Mouse (Mus musculus): ENCODE measurements at regions not wholly inside any gene's neighbourhood (a gene's known extent, or its start where the extent isn't known, plus 50 kb on each side); places are given as distances from the start of the nearest gene placed in this dataset.

DNA sequence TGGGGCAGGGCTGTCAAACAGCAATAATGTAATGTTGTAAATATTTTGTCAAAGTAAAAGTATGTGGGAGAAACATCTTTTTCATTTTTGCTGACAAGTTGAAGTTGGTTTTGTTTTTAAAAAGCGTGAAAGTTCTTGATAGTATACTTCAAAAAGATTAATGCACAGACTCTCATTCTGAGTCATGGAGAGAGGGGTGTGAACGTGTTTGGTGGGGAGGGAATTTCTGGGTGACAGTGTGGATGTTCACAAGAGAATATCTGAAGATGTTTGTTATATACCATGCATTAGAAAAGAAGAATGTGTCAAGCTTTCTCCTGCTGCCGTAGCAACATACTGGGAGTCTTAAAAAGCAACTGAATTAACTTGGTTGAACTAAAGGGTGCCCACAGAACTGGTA, 57.0 kb downstream of the Rps29 start:
- H3K9me3 ChIP-seq: no peaks in the 10 kb centered on the region
- no peaks in the 10 kb centered on the region for H3K4me1 ChIP-seq
- no peak for ATAC-seq (ENCODE audit: insufficient number of reproducible peaks, insufficient read depth, low FRiP score, low TSS enrichment, low read depth)
- WGBS: 67% methylated on average over 3 of the region's 3 CpGs
- H3K27ac ChIP-seq: no peak overlapping the region
- no peaks in the 10 kb centered on the region for H3K27me3 ChIP-seq
- H3K4me2 ChIP-seq: no peak overlapping the region
- H3K4me3 ChIP-seq: no peak overlapping the region
- H3K9ac ChIP-seq: no peak overlapping the region
- H3K36me3 ChIP-seq: no peaks in the 10 kb centered on the region

DNA sequence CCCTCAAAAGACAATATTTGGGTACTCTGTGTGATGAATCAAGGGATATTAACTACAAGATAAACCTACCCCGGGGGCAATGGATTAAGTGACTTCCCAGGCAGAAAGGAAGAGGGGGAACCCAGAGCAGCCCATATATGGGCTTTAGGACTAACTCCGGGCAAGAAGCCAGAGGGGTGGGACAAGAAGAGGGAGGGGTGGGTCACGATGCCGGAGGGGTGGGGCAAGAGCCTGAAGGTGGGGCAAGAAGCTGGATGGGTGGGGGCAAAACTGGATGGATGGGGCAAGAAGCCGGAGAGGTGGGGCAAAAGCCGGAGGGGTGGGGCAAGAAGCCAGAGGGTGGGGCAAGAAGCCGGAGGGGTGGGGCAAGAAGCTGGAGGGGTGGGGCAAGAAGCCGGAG, 64.1 kb downstream of the Rps29 start:
- H3K4me2 ChIP-seq: no peak overlapping the region
- H3K4me1 ChIP-seq: no peaks in the 10 kb centered on the region
- H3K27me3 ChIP-seq: no peaks in the 10 kb centered on the region
- no peaks in the 10 kb centered on the region for H3K36me3 ChIP-seq
- H3K27ac ChIP-seq: no peak overlapping the region
- ATAC-seq (ENCODE audit: insufficient number of reproducible peaks, insufficient read depth, low FRiP score, low TSS enrichment, low read depth): no peak
- no peaks in the 10 kb centered on the region for H3K9me3 ChIP-seq
- H3K9ac ChIP-seq: no peak overlapping the region
- WGBS: 87% methylated on average over 8 of the region's 8 CpGs
- no peak overlapping the region for H3K4me3 ChIP-seq

DNA sequence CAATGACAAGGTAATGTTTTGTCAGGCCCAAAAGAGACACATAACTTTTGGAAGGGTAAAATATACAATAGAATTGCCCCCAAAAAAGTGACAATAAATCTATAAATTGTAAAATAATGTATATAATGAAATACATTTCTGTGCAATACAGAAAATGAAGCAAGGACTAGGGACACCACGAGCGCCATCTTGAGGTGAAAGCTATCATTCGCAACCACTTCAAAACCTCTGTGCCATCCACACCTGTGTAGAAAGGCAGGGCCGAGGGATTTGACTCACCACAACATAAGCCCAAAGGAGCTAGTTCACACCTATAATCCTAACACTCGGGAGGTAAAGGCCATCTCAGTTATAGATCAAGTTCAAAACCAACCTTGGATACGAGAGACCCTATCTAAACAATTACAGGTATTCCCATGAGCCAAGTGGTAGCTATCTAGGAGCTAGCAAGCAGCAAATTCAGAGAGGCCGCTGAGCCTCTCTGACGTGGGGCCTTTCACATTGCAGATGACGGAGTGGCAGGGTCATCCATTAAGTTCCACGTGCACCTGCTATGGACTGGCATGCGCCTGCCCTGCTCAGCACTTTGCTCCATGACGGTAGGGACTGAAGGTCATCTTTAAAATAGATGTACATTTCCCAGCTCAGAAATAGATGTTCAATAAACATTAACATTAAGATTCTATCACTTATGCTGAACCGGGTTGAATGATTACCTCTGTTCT, 65.8 kb downstream of the Rps29 start:
- no peak overlapping the region for H3K27ac ChIP-seq
- 65% methylated on average over 13 of the region's 13 CpGs for WGBS
- no peaks in the 10 kb centered on the region for H3K27me3 ChIP-seq
- no peaks in the 10 kb centered on the region for H3K4me1 ChIP-seq
- no peak overlapping the region for H3K4me3 ChIP-seq
- H3K9me3 ChIP-seq: no peaks in the 10 kb centered on the region
- H3K4me2 ChIP-seq: no peak overlapping the region
- ATAC-seq (ENCODE audit: insufficient number of reproducible peaks, insufficient read depth, low FRiP score, low TSS enrichment, low read depth): no peak
- no peak overlapping the region for H3K9ac ChIP-seq
- no peaks in the 10 kb centered on the region for H3K36me3 ChIP-seq

DNA sequence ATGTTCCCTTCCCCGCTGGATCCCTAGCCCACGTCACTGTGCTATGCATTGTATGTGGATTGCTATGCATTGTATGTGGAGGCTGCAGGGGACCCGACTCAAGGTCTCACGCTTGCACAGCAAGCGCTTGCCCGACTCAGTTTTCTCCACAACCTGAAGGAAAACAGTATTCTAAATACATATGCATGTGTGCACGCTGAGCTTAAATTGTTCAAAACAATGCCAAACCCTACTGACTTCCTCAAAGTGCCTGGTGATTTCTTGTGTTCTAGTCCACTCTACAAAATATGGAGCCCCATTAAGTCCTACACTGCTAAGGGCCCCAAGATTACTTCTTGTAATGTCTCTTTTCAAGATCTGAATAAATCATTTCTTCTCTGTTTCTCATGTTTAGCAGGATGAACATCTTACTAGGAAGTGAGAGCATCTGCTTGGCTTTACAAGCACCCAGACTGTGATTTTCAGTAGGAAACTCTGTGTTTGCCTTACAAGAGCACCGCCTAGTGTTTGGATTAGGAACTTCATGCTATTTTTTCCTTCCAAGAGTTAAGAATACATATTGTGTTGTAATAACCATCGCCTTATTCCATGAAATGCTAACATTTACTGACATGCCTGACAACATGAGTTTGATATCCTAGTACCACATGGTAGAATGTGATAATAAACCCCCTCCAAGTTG, 70.9 kb downstream of the Rps29 start:
- no peaks in the 10 kb centered on the region for H3K9me3 ChIP-seq
- no peak for ATAC-seq (ENCODE audit: insufficient number of reproducible peaks, insufficient read depth, low FRiP score, low TSS enrichment, low read depth)
- H3K4me3 ChIP-seq: no peak overlapping the region
- H3K36me3 ChIP-seq: no peaks in the 10 kb centered on the region
- H3K4me1 ChIP-seq: peaks cover 23% of the 10 kb centered on the region
- H3K27me3 ChIP-seq: no peaks in the 10 kb centered on the region
- H3K4me2 ChIP-seq: peak overlapping the region; percentile 7; the same call in 1 of the 2 replicates
- no peak overlapping the region for H3K9ac ChIP-seq
- no peak overlapping the region for H3K27ac ChIP-seq
- 68% methylated on average over 9 of the region's 9 CpGs for WGBS

DNA sequence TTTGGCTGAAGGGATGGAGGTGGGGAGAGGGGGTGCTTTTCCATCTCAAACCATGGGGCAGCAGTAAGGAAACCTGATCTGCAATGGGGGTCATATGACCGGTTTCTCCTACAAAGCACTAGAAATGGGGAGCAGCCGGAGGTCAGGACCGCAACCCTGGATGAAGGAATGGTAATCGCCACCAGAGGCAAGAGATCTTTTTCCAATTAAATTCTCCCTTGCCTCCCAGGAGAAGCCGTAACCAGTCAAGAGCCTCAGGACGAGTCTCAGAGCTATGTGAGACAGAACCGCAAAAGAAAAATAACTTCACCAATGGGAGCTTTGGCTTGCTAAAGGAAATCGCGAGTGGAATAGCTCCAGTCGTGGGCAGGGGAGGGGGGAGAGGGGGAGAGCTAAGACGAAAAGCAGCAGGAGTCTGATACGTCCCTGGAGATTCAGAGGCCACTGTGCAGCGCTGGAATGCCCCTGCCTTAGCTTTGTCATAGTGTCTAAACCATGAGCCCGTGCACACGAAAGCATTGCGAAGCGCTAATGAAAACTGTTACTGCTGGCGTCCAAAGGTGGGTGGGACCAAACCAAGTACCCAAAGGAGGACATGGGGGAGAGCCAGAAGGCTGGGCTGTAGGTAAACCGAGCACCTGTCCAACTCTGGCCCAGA, 73.3 kb downstream of the Rps29 start:
- no peaks in the 10 kb centered on the region for H3K9me3 ChIP-seq
- peak overlapping the region; percentile 61 for H3K4me2 ChIP-seq
- H3K4me1 ChIP-seq: peaks cover 29% of the 10 kb centered on the region
- no peaks in the 10 kb centered on the region for H3K36me3 ChIP-seq
- peak overlapping the region; percentile 28; the same call in 1 of the 2 replicates for H3K9ac ChIP-seq
- peak; percentile 52; the same call in 1 of the 2 replicates for ATAC-seq (ENCODE audit: insufficient number of reproducible peaks, insufficient read depth, low FRiP score, low TSS enrichment, low read depth)
- no peak overlapping the region; the same call in 1 of the 2 replicates for H3K27ac ChIP-seq
- H3K27me3 ChIP-seq: no peaks in the 10 kb centered on the region
- peak overlapping the region; percentile 26 for H3K4me3 ChIP-seq
- WGBS: 10% methylated on average over 19 of the region's 19 CpGs

DNA sequence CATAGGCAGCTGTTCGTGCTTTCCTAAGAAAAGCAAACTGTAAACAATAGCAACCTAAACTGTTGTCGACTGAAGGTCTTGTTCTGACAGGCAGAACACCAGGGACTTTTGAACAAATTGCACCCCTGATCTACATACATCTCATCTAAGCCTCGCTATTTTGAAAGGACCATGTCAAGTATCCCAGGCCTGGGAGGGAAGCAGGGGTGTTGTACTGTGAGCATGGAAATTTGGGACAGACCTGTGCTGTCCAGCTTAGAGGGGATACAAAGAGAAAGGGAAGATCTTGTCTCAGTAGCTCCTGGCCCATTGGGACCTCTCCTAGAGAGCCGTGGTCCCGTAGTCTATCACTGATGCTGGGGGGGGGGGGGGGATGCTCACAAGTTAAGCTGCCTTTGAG, 74.3 kb downstream of the Rps29 start:
- Histone ChIP-seq H3K27me3 (no peaks in the 10 kb centered on the region), H3K4me3 (no peak overlapping the region), H3K4me2 (peak overlapping the region; percentile 61), H3K4me1 (peaks cover 29% of the 10 kb centered on the region), H3K36me3 (no peaks in the 10 kb centered on the region), H3K9me3 (no peaks in the 10 kb centered on the region), H3K9ac (no peak overlapping the region), H3K27ac (peak overlapping the region; percentile 55; the same call in 1 of the 2 replicates)
- WGBS: 34% methylated on average over 5 of the region's 5 CpGs
- no peak for ATAC-seq (ENCODE audit: insufficient number of reproducible peaks, insufficient read depth, low FRiP score, low TSS enrichment, low read depth)

DNA sequence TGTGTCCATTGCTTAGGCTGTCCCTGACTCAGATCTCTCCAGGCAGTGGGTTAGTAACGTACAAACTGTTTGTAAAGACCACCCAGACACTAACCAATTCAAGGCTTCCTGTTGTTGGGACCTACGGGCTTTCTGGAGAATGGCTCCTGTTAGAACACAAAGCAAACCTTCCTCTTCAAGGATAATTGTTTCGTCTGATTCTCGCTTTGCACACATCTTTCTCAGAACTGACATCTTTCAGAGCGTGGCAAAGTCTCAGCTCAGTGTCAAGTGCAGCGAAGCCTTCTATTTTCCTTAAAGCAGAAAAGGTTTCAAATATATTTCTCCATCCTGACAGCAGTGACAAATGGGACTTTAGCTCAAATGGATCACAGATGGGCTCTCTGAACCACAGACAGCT, 76.9 kb downstream of the Rps29 start:
- no peak for ATAC-seq (ENCODE audit: insufficient number of reproducible peaks, insufficient read depth, low FRiP score, low TSS enrichment, low read depth)
- H3K36me3 ChIP-seq: no peaks in the 10 kb centered on the region
- WGBS: 11% methylated on average over 6 of the region's 6 CpGs
- H3K27me3 ChIP-seq: no peaks in the 10 kb centered on the region
- H3K4me2 ChIP-seq: peak overlapping the region; percentile 16; the same call in 1 of the 2 replicates
- H3K9me3 ChIP-seq: no peaks in the 10 kb centered on the region
- no peak overlapping the region for H3K4me3 ChIP-seq
- peaks cover 31% of the 10 kb centered on the region for H3K4me1 ChIP-seq
- H3K27ac ChIP-seq: no peak overlapping the region
- H3K9ac ChIP-seq: no peak overlapping the region

DNA sequence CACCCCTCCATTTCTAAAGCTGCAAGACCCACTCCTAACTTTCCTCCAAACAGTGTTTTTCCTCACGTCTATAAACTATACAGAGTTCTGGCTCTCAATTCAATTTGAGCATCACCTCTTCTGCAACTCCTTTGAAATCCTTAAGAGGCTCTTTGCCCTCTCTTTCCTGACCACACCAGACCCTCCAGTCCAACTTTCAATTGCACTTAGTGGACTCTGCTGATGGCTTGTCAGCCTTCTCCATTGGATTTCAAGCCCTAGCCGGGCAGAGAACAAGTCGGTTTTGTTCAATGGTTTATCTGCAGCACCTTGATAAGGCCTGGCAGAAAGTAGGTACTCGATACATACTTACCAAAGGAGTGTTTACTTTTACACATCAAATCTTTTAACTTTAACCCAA, 119.4 kb downstream of the Rps29 start:
- no peak overlapping the region for H3K27ac ChIP-seq
- H3K36me3 ChIP-seq: no peaks in the 10 kb centered on the region
- H3K4me3 ChIP-seq: no peak overlapping the region
- H3K4me1 ChIP-seq: no peaks in the 10 kb centered on the region
- H3K9me3 ChIP-seq: peaks cover 3% of the 10 kb centered on the region; the same call in 1 of the 2 replicates
- WGBS: 77% methylated on average over 4 of the region's 4 CpGs
- no peaks in the 10 kb centered on the region for H3K27me3 ChIP-seq
- H3K9ac ChIP-seq: no peak overlapping the region
- H3K4me2 ChIP-seq: no peak overlapping the region
- no peak for ATAC-seq (ENCODE audit: insufficient number of reproducible peaks, insufficient read depth, low FRiP score, low TSS enrichment, low read depth)

DNA sequence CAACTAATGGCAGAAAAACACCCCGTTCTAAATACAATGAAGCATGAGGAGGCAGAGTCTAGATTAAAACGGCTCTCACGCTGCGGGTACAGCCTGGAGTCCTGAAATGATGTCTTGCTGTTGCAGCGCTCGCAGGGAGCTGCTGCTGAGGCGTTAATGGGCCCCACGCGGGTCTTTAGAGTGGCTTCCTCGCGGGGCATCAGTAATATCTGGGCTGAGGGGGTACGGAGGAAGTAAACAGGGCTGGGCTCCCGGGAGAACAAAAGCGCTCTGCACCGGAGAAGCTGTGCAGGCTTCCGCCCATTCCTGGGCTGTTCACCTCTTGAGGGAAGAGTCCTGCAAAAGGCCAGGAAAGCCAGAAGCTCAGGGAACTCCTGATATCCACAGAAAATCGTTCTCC, 135.4 kb downstream of the Rps29 start:
- no peaks in the 10 kb centered on the region for H3K4me1 ChIP-seq
- no peaks in the 10 kb centered on the region for H3K27me3 ChIP-seq

DNA sequence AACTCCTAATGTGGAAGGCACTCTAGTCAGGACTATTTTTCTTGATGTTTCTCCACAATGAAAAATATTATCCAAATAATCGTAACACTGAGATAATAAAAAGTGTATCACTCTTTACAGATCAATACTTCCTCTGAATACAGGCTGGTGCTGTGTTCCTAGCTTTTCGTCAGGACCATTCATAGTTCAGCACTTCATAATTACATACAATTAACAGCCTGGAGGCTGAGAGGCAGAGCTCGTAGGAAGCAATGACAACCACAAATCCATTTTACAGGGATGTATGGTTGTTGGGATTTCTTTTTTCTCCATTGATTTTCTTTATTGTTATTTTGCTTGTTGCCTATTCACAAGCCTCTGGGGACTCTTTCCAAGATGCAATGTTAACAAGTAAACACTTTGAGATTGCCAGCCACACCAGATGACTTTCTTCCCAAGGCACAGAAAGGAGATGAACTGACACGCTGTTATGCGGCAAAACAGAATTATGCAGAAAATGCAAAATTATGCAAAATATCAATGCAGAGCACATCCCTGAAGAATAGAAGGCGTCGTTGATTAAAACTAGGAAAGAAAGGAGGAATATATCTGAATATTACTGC, 142.2 kb downstream of the Rps29 start:
- no peak overlapping the region for H3K27ac ChIP-seq
- H3K4me1 ChIP-seq: no peaks in the 10 kb centered on the region
- WGBS: 83% methylated on average over 7 of the region's 7 CpGs
- no peak overlapping the region for H3K9ac ChIP-seq
- H3K27me3 ChIP-seq: no peaks in the 10 kb centered on the region
- peaks cover 3% of the 10 kb centered on the region; the same call in 1 of the 2 replicates for H3K9me3 ChIP-seq
- no peaks in the 10 kb centered on the region for H3K36me3 ChIP-seq
- no peak overlapping the region for H3K4me3 ChIP-seq
- no peak for ATAC-seq (ENCODE audit: insufficient number of reproducible peaks, insufficient read depth, low FRiP score, low TSS enrichment, low read depth)
- H3K4me2 ChIP-seq: no peak overlapping the region

More for the DNA sequence above, 135.4 kb downstream of the Rps29 start:
- Histone ChIP-seq H3K4me2 (no peak overlapping the region), H3K9ac (no peak overlapping the region), H3K9me3 (no peaks in the 10 kb centered on the region), H3K36me3 (no peaks in the 10 kb centered on the region), H3K27ac (no peak overlapping the region), H3K4me3 (no peak overlapping the region)
- 69% methylated on average over 17 of the region's 17 CpGs for WGBS
- no peak for ATAC-seq (ENCODE audit: insufficient number of reproducible peaks, insufficient read depth, low FRiP score, low TSS enrichment, low read depth)

DNA sequence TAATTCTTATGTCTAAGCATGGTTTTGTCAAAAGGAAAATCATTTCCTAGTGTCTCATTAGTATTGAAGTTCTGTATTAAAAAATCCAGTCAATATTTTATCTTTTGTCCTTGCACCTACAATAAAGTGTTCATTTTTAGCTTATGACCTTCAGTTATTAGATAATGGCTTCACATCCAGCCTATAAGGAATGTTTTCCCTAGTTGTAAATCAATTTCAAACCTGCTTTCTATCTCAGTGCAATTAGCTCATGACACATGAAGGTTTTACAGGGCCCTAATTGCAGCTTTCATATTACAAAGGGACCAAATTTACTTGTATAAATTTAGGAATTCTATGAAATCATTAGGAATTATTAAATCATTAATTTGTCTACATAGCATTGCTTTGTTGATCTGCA, 153.8 kb downstream of the Rps29 start:
- Histone ChIP-seq H3K4me3 (no peak overlapping the region), H3K9ac (no peak overlapping the region), H3K4me1 (no peaks in the 10 kb centered on the region), H3K27me3 (no peaks in the 10 kb centered on the region), H3K27ac (no peak overlapping the region), H3K36me3 (no peaks in the 10 kb centered on the region), H3K4me2 (no peak overlapping the region), H3K9me3 (no peaks in the 10 kb centered on the region)
- no peak for ATAC-seq (ENCODE audit: insufficient number of reproducible peaks, insufficient read depth, low FRiP score, low TSS enrichment, low read depth)
